ENCODE assay signal across 33 mouse cellular contexts in genomic region chr8:54372921-54373320, GRCm38 (mm10).
"Had no signal": no experiment of that assay in that cellular context is flagged by ENCODE, and none has a peak within 500 bp of the region (broad histone marks: within the 10 kb centered on the region; RNA-seq: fewer than 3 reads in every experiment).

No protein-coding gene starts in this region.

- ATAC-seq: liver, embryonic 12.5 days; liver, postnatal 0 days; lung, postnatal 0 days; midbrain, embryonic 13.5 days; midbrain, embryonic 15.5 days; midbrain, embryonic 16.5 days had no signal

- H3K4me2 ChIP-seq: limb, embryonic 12.5 days; limb, embryonic 13.5 days; limb, embryonic 15.5 days; liver, embryonic 11.5 days; liver, embryonic 12.5 days; liver, embryonic 13.5 days; liver, embryonic 15.5 days; lung, embryonic 14.5 days; lung, embryonic 15.5 days; midbrain, embryonic 11.5 days; midbrain, embryonic 12.5 days; midbrain, embryonic 13.5 days; midbrain, embryonic 15.5 days; neural tube, embryonic 12.5 days; neural tube, embryonic 13.5 days had no signal

- H3K4me3 ChIP-seq: limb, embryonic 10.5 days; limb, embryonic 12.5 days; limb, embryonic 13.5 days; limb, embryonic 15.5 days; liver, embryonic 12.5 days; liver, embryonic 13.5 days; liver, embryonic 15.5 days; lung, embryonic 15.5 days; megakaryocyte, embryonic 14.5 days; midbrain, embryonic 10.5 days; midbrain, embryonic 12.5 days; midbrain, embryonic 13.5 days; midbrain, embryonic 15.5 days; myocyte; neural tube, embryonic 12.5 days; neural tube, embryonic 13.5 days had no signal

- H3K27ac ChIP-seq: limb, embryonic 10.5 days; limb, embryonic 12.5 days; limb, embryonic 13.5 days; limb, embryonic 15.5 days; liver, embryonic 12.5 days; liver, embryonic 13.5 days; liver, embryonic 14.5 days; liver, embryonic 15.5 days; lung, embryonic 15.5 days; macrophage; midbrain, embryonic 10.5 days; midbrain, embryonic 12.5 days; midbrain, embryonic 13.5 days; midbrain, embryonic 15.5 days; neural tube, embryonic 12.5 days; neural tube, embryonic 13.5 days had no signal

- H3K9me3 ChIP-seq: limb, embryonic 10.5 days; limb, embryonic 12.5 days; limb, embryonic 13.5 days; limb, embryonic 15.5 days; liver, embryonic 12.5 days; liver, embryonic 13.5 days; liver, embryonic 15.5 days; lung, embryonic 15.5 days; megakaryocyte, embryonic 14.5 days; midbrain, embryonic 10.5 days; midbrain, embryonic 12.5 days; midbrain, embryonic 13.5 days; midbrain, embryonic 15.5 days; neural tube, embryonic 12.5 days; neural tube, embryonic 13.5 days had no signal

- DNase-seq: left cerebral cortex, postnatal 4 days; liver; liver, embryonic 13.5 days; liver, postnatal 0 days; lung, adult 18-20 months; lung, adult 2 months; lung, embryonic 14.5 days; lung, postnatal 10 days; lung, postnatal 14 days; lung, postnatal 36 days; lung, postnatal 4 days; midbrain, embryonic 14.5 days had no signal

- H3K9ac ChIP-seq: limb, embryonic 12.5 days; limb, embryonic 13.5 days; limb, embryonic 15.5 days; liver, embryonic 12.5 days; liver, embryonic 13.5 days; liver, embryonic 14.5 days; liver, embryonic 15.5 days; liver, postnatal 0 days; lung, embryonic 14.5 days; lung, embryonic 15.5 days; midbrain, embryonic 12.5 days; midbrain, embryonic 13.5 days; midbrain, embryonic 15.5 days; neural tube, embryonic 12.5 days; neural tube, embryonic 13.5 days had no signal

- H3K36me3 ChIP-seq: limb, embryonic 10.5 days; limb, embryonic 12.5 days; limb, embryonic 13.5 days; limb, embryonic 15.5 days; liver, embryonic 12.5 days; liver, embryonic 13.5 days; liver, embryonic 15.5 days; lung, embryonic 15.5 days; midbrain, embryonic 10.5 days; midbrain, embryonic 12.5 days; midbrain, embryonic 13.5 days; midbrain, embryonic 15.5 days; neural tube, embryonic 12.5 days; neural tube, embryonic 13.5 days had no signal

- H3K27me3 ChIP-seq: limb, embryonic 12.5 days; limb, embryonic 13.5 days; limb, embryonic 15.5 days; liver, embryonic 12.5 days; liver, embryonic 13.5 days; liver, embryonic 15.5 days; lung, embryonic 15.5 days; megakaryocyte, embryonic 14.5 days; midbrain, embryonic 12.5 days; midbrain, embryonic 13.5 days; midbrain, embryonic 15.5 days; neural tube, embryonic 12.5 days; neural tube, embryonic 13.5 days had no signal

- H3K4me1 ChIP-seq: limb, embryonic 12.5 days; limb, embryonic 13.5 days; limb, embryonic 15.5 days; liver, embryonic 12.5 days; liver, embryonic 13.5 days; liver, embryonic 15.5 days; lung, embryonic 15.5 days; megakaryocyte, embryonic 14.5 days; midbrain, embryonic 10.5 days; midbrain, embryonic 12.5 days; midbrain, embryonic 13.5 days; midbrain, embryonic 15.5 days; neural tube, embryonic 12.5 days; neural tube, embryonic 13.5 days had no signal
